Mouse (Mus musculus) forebrain, embryonic 16.5 days (tissue): ENCODE data around the gene Rnf149. TPM values are rescaled to one million over a fixed set of nuclear protein-coding genes. Genes with fewer than 3 reads are reported as not detected.

Source experiments
- ATAC-seq: fragments of 200-750 bp; cut with Nextera tagmentation; 2 replicates; pipeline ENCODE4 v1.8.0; 2017; ENCODE audit warnings: mild to moderate bottlenecking, moderate library complexity
- H3K27ac ChIP-seq: fragments of 300-500 bp; sonication (generic); 2 replicates; pipeline ENCODE4 v1.5.1; 2014; ENCODE audit warnings: low read length, control low read depth
- H3K27me3 ChIP-seq: fragments of 300-500 bp; sonication (generic); replicated peaks from 2 replicates; pipeline ENCODE4 v1.6.1; 2014; ENCODE audit warnings: low read length; ENCODE audit not compliant: control insufficient read depth, insufficient read depth
- H3K36me3 ChIP-seq: fragments of 300-500 bp; sonication (generic); 2 replicates; pipeline ENCODE4 v1.6.1; 2014; ENCODE audit not compliant: control insufficient read depth, insufficient read depth
- H3K4me1 ChIP-seq: fragments of 300-500 bp; sonication (generic); replicated peaks from 2 replicates; pipeline ENCODE4 v1.6.1; 2014; ENCODE audit warnings: low read length; ENCODE audit not compliant: control insufficient read depth, insufficient read depth
- H3K4me2 ChIP-seq: fragments of 300-500 bp; sonication (generic); 2 replicates; pipeline ENCODE4 v1.6.1; 2014; ENCODE audit warnings: mild to moderate bottlenecking, low read length, control low read depth
- H3K4me3 ChIP-seq: fragments of 300-500 bp; sonication (generic); replicated peaks from 2 replicates; pipeline ENCODE4 v1.5.1; 2014; ENCODE audit warnings: mild to moderate bottlenecking, low read length, control low read depth
- H3K9ac ChIP-seq: fragments of 300-500 bp; sonication (generic); replicated peaks from 2 replicates; pipeline ENCODE4 v1.6.1; 2014; ENCODE audit warnings: low read depth, low read length, control low read depth
- H3K9me3 ChIP-seq: fragments of 300-500 bp; sonication (generic); 2 replicates; pipeline ENCODE4 v1.6.1; 2016; ENCODE audit warnings: low read length; ENCODE audit not compliant: control insufficient read depth
- WGBS: fragments of 180-500 bp; shearing (Covaris S2); extraction: QIAGEN DNeasy Blood & Tissue Kit; methylation state at CpG from one replicate; pipeline ENCODE4 v1.1.7; 2014; 5-methylcytosine and 5-hydroxymethylcytosine counted together
- polyA plus RNA-seq: library from polyadenylated mRNA; unstranded; fragments of >200 nt; fragmentation: Nextera tagmentation; extraction: Ambion mirVana; gene quantifications from 2 replicates; pipeline ENCODE4 v1.2.1, GENCODE M21; 2015

Gene Rnf149
- 20.0 and 20.5 TPM in 2 replicates for polyA plus RNA-seq

DNA sequence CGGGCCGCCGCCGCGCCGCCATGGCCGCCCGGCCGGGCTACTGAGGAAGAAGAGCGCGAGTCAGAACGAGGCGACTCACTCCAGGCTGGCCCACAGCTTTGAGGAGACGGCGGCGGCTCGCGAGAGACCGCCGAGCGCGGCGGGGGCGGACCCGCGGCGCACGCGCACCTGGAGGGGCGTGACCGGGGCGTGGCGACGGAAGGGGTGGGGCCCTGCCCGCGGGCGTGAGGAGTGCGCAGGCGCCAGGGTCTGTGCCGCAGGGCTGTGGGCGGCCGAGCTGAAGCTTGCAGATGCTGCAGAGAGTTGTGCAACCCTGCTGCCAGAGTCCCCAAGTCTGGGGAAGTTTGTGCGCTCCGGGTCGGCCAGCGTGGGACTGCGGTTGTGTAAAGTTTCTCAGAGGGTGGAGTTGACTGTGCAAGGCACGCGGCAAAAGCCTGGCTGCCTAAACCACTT is at the start of gene Rnf149:
TSS of gene Rnf149 (minus strand) at position 153 of the 453 bp plus-strand sequence.
- H3K36me3 ChIP-seq: no peaks in the 10 kb centered on the region
- H3K9ac ChIP-seq: peak within 1 kb of the TSS; percentile 93
- H3K27me3 ChIP-seq: no peaks in the 10 kb centered on the region
- H3K27ac ChIP-seq: peak within 1 kb of the TSS; percentile 98
- H3K4me2 ChIP-seq: peak within 1 kb of the TSS; percentile 58
- WGBS: under 1% methylated on average over 49 of the region's 49 CpGs
- H3K9me3 ChIP-seq: no peaks in the 10 kb centered on the region
- peak within 1 kb of the TSS; percentile 90 for H3K4me3 ChIP-seq
- peak; percentile 98 for ATAC-seq
- H3K4me1 ChIP-seq: peaks cover 10% of the 10 kb centered on the region

DNA sequence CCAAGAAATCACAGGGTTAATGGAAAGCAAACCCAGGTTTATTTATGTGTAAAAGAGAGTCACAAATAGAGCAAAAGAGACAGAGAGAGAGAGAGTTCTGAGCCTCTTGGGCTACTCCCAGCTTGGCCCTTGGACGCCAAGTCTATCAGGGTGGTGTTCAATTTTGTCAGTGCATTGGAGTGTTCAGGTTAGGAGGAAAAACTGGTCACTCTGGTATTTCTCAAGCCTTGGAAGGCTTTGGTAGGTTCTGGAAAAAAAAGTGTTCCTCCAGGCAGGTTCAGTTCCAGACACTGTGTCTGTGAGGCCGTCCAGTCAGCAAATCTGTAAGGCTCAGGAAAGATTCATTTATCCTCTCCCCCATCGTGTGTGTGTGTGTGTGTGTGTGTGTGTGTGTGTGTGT is 48.3 kb upstream of the Rnf149 start:
- Histone ChIP-seq H3K4me1 (no peaks in the 10 kb centered on the region), H3K27ac (no peak overlapping the region), H3K4me3 (no peak overlapping the region), H3K36me3 (no peaks in the 10 kb centered on the region), H3K27me3 (no peaks in the 10 kb centered on the region), H3K4me2 (no peak overlapping the region), H3K9ac (no peak overlapping the region), H3K9me3 (no peaks in the 10 kb centered on the region)
- 75% methylated on average over 3 of the region's 3 CpGs for WGBS
- no peak for ATAC-seq

DNA sequence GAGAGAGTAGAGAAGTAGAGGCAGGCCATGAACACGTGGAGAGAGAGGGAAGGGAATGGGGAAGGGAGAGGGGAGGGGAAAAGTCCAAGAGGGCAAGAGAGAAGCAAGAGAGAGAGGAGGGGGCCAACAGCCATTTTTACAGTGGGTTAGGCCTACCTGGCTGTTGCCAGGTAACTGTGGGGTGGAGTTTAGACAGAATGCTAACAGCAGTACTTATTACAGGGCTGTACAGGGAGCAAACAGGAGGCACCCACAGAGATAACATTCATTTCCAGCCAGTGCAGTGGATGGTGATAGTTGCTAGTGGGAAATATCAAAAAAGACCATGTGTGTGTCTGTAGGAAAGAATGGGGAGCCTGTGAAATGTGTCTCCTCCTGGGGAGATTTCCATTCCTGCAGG is 46.5 kb upstream of the Rnf149 start:
- Histone ChIP-seq H3K36me3 (no peaks in the 10 kb centered on the region), H3K9ac (no peak overlapping the region), H3K4me3 (no peak overlapping the region), H3K9me3 (no peaks in the 10 kb centered on the region), H3K4me1 (no peaks in the 10 kb centered on the region), H3K4me2 (no peak overlapping the region), H3K27ac (no peak overlapping the region), H3K27me3 (no peaks in the 10 kb centered on the region)
- ATAC-seq: no peak
- WGBS: 21% methylated on average over 1 of the region's 1 CpGs

DNA sequence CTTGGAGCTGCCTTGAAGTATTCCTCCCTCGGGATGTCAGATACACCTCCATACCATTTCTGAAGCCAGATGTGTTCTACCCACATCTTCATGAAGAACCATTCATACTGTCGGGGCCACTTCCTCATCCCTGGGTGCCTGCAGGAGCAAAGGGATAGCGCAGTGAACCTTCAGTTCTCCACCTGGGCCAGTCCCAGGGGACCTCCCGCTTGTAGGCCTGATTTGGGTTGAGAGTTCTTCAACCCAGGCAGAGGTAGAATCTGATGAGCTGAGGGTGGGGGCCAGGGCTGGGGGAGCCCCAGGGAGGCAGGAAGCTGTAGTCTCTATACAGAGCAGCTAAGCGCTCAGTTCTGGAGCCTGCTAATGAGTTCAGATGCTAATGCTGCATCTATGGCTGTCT is 45.9 kb upstream of the Rnf149 start:
- ATAC-seq: no peak
- Histone ChIP-seq H3K9me3 (no peaks in the 10 kb centered on the region), H3K4me3 (no peak overlapping the region), H3K4me2 (no peak overlapping the region), H3K27ac (no peak overlapping the region), H3K36me3 (no peaks in the 10 kb centered on the region), H3K27me3 (no peaks in the 10 kb centered on the region), H3K4me1 (no peaks in the 10 kb centered on the region; the same call in 1 of the 2 replicates), H3K9ac (no peak overlapping the region)
- 94% methylated on average over 5 of the region's 5 CpGs for WGBS

DNA sequence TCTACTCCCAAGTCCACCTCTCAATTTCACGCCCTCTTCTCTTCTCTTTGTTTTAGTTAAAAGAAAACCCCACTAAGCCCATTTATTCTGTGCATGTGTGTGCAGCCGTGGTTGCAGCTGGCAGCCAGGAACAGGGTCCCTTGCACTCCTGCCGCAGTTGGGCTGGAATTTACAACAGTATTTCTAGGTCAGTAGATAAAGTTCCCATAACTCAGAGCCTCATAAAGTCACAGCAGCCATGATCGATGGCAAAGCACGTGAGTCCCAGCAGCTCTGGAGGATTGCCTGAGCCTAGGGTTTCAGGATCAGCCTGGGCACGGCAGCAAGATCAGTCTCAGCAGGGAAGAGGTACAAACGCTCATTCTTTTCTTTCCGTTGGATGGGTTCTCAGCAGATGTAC is 41.3 kb upstream of the Rnf149 start:
- no peak for ATAC-seq
- 22% methylated on average over 8 of the region's 8 CpGs for WGBS
- no peak overlapping the region for H3K4me2 ChIP-seq
- no peaks in the 10 kb centered on the region for H3K9me3 ChIP-seq
- no peaks in the 10 kb centered on the region for H3K27me3 ChIP-seq
- no peak overlapping the region for H3K4me3 ChIP-seq
- no peak overlapping the region for H3K27ac ChIP-seq
- H3K4me1 ChIP-seq: no peaks in the 10 kb centered on the region; the same call in 1 of the 2 replicates
- no peaks in the 10 kb centered on the region for H3K36me3 ChIP-seq
- H3K9ac ChIP-seq: no peak overlapping the region

DNA sequence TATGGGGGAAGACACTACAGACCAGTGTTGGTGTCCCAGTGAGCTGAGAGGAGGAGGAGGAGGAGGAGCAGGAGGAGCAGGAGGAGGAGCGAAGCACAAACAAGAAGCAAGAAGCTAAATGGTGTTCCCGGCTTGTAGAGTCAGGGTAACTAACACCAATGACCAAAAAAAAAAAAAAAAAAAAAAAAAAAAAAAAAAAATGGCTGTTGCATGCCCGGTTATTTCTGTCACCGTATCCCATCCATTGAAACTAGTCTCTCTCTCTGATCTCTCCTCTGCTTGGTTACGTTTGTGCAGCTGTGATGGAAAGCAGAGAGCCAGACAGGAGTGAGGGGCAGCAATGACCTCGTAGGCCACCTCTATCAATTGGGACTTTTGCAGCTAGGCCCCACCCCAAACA is 38.3 kb upstream of the Rnf149 start:
- H3K9ac ChIP-seq: no peak overlapping the region
- no peaks in the 10 kb centered on the region for H3K27me3 ChIP-seq
- no peak overlapping the region for H3K4me2 ChIP-seq
- no peaks in the 10 kb centered on the region for H3K36me3 ChIP-seq
- WGBS: 78% methylated on average over 6 of the region's 6 CpGs
- H3K9me3 ChIP-seq: no peaks in the 10 kb centered on the region
- no peak overlapping the region for H3K4me3 ChIP-seq
- ATAC-seq: no peak
- no peaks in the 10 kb centered on the region; the same call in 1 of the 2 replicates for H3K4me1 ChIP-seq
- no peak overlapping the region for H3K27ac ChIP-seq

DNA sequence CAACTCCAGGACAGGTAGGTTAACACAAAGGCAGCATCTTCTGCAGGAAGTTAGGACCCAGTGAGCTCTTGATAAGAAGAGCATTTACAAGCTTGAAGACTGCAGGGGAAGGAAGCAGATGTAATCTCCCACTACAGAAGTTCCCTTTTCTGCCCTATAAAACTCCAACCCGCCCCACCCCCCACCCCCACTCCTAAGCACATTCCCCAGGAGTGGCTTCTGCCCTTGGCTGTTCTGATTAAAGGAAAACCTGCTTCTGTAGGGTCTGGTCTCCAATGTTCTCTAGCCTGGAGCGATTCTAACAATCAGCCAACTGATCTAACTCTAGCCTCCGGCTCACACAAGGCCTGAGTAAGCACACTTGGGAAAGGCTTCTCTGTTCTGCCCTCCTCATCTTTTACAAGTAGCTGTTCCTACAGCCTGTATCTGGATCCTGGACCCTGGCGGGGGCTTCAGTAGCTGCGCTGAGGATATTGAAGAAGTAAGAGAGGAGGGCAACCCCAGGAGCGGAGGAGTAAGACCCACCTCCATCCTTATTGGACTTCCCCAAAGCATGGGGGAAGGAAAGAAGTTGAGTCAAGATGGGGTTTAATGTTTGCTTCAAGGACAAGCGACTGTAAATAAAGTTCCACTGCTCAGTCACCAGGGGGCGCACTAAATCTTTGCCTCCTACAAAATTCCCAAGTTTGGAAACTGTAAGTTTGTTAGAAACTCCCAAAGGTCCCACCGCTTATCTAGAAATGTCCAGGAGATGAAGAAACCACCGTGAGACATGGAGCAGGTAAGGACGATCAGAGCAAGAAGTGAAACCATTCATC is 37.5 kb upstream of the Rnf149 start:
- no peaks in the 10 kb centered on the region for H3K36me3 ChIP-seq
- H3K9ac ChIP-seq: no peak overlapping the region
- H3K27ac ChIP-seq: no peak overlapping the region
- no peak for ATAC-seq
- H3K4me2 ChIP-seq: no peak overlapping the region
- no peaks in the 10 kb centered on the region for H3K27me3 ChIP-seq
- H3K9me3 ChIP-seq: no peaks in the 10 kb centered on the region
- H3K4me1 ChIP-seq: no peaks in the 10 kb centered on the region; the same call in 1 of the 2 replicates
- no peak overlapping the region for H3K4me3 ChIP-seq
- 27% methylated on average over 11 of the region's 11 CpGs for WGBS

DNA sequence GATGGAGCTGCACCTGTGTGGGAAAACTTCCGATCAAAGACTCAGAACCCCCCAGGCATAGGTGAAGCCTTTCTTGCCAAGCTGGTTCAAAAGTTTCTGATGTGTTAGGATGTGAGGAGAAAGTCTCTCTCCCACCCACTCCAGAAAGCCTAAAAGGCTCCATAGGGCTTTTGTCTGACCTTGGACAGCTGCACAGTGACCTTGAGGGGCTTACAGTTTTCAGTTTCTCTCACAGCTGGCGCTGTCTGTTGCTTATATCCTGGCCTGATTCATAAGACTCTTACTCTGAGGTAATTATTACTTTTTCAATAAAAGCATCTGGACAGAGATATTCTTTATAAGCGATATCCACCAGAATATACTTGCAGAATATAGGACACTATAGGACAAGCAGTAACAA is 35.9 kb upstream of the Rnf149 start:
- WGBS: 99% methylated on average over 3 of the region's 3 CpGs
- no peak for ATAC-seq
- Histone ChIP-seq H3K4me1 (no peaks in the 10 kb centered on the region), H3K4me3 (no peak overlapping the region), H3K9ac (no peak overlapping the region), H3K36me3 (no peaks in the 10 kb centered on the region), H3K9me3 (no peaks in the 10 kb centered on the region), H3K4me2 (no peak overlapping the region), H3K27ac (no peak overlapping the region), H3K27me3 (no peaks in the 10 kb centered on the region)

DNA sequence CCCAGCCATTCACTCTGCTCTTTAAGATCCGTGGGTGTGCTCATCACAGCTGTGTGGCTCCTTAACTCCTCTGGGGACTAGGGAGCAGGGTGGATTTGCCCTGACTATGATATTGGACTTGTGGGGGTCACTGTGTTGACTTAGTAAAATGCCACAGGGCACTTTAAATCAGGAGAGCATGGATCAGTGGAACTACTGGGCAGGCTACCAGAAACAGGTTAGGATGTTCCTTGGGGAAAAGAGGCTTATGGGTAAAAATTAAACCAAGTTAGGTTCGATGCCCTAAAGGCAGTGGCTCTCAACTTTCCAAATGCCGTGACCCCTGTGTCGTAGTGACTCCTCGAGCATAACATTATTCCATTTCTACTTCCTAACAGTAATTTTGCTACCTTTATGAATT is 35.3 kb upstream of the Rnf149 start:
- WGBS: 84% methylated on average over 5 of the region's 5 CpGs
- H3K27me3 ChIP-seq: no peaks in the 10 kb centered on the region
- no peak for ATAC-seq
- no peak overlapping the region for H3K27ac ChIP-seq
- H3K4me1 ChIP-seq: no peaks in the 10 kb centered on the region
- no peaks in the 10 kb centered on the region for H3K36me3 ChIP-seq
- H3K4me3 ChIP-seq: no peak overlapping the region
- H3K9me3 ChIP-seq: no peaks in the 10 kb centered on the region
- no peak overlapping the region for H3K4me2 ChIP-seq
- no peak overlapping the region for H3K9ac ChIP-seq
